Mouse (Mus musculus) CH12.LX (cell line): Measurements from ENCODE around the gene Myom1. TPM values are rescaled to one million over a fixed set of nuclear protein-coding genes. Genes with fewer than 3 reads are reported as not detected.

Experiments
- DNase-seq: peaks from one replicate; pipeline ENCODE4 v3.0.0-alpha.2; 2013; ENCODE audit errors: extremely low read depth
- H3K27ac ChIP-seq: 2 replicates; pipeline ENCODE4 v1.5.1; 2012; ENCODE audit warnings: low read depth, mild to moderate bottlenecking, control low read depth, moderate library complexity; ENCODE audit not compliant: insufficient read depth
- H3K27me3 ChIP-seq: replicated peaks from 2 replicates; pipeline ENCODE3; 2012; ENCODE audit warnings: inconsistent platforms
- H3K36me3 ChIP-seq, 2 experiments: replicated peaks in 1 of 2; 2 replicates each; pipeline versions ENCODE3 to v1.6.1; 2012; ENCODE audit warnings: inconsistent platforms in 1 of 2, low read length in 1 of 2, mild to moderate bottlenecking in 1 of 2, mixed read lengths in 1 of 2, moderate library complexity in 1 of 2; ENCODE audit not compliant: control insufficient read depth in 1 of 2, insufficient read depth in 1 of 2
- H3K4me1 ChIP-seq, 2 experiments: 2 replicates each; pipeline ENCODE4 v1.6.1; 2012; ENCODE audit warnings: inconsistent platforms in 1 of 2, moderate library complexity in 1 of 2; ENCODE audit not compliant: insufficient read depth in 2 of 2, control insufficient read depth in 1 of 2
- H3K4me2 ChIP-seq: 2 replicates; pipeline ENCODE4 v1.6.1; 2012; ENCODE audit warnings: low read depth, mild to moderate bottlenecking, control low read depth; ENCODE audit not compliant: poor library complexity, insufficient read depth, severe bottlenecking
- H3K4me3 ChIP-seq, 3 experiments: fragments of 150-350 bp in 1 of 3; sonication (generic) in 1 of 3; replicated peaks in 1 of 3; 2 replicates each; pipeline versions ENCODE3 to v1.5.1; 2011 to 2012; ENCODE audit warnings: low read depth in 2 of 3, low read length in 2 of 3, mild to moderate bottlenecking in 2 of 3, moderate library complexity in 2 of 3, control low read depth in 1 of 3, improper control_type of control experiment in 1 of 3, inconsistent platforms in 1 of 3, mixed read lengths in 1 of 3; ENCODE audit not compliant: poor library complexity in 1 of 3
- H3K79me2 ChIP-seq: replicated peaks from 2 replicates; pipeline ENCODE4 v1.6.1; 2012; ENCODE audit warnings: mild to moderate bottlenecking, moderate library complexity; ENCODE audit not compliant: control insufficient read depth, poor library complexity, insufficient read depth, severe bottlenecking; ENCODE audit errors: extremely low read depth
- H3K9ac ChIP-seq: 2 replicates; pipeline ENCODE4 v1.6.1; 2012; ENCODE audit warnings: low read depth, mild to moderate bottlenecking, control low read depth, moderate library complexity; ENCODE audit not compliant: insufficient read depth
- H3K9me3 ChIP-seq: replicated peaks from 2 replicates; pipeline ENCODE3; 2012; ENCODE audit warnings: low read length, inconsistent platforms, mixed read lengths
- BHLHE40 ChIP-seq: IDR thresholded peaks from 2 replicates; pipeline ENCODE4 v1.6.1; 2011; ENCODE audit warnings: mild to moderate bottlenecking, low read depth, low read length, improper control_type of control experiment
- CHD2 ChIP-seq: IDR thresholded peaks from 2 replicates; pipeline ENCODE4 v1.6.1; 2011; ENCODE audit warnings: low read length, improper control_type of control experiment
- ELF1 ChIP-seq: IDR thresholded peaks from 2 replicates; pipeline ENCODE4 v1.6.1; 2014; ENCODE audit warnings: low read depth, mild to moderate bottlenecking, inconsistent platforms, low read length, improper control_type of control experiment
- EP300 ChIP-seq: IDR thresholded peaks from 2 replicates; pipeline ENCODE4 v1.6.1; 2011; ENCODE audit warnings: low read length, improper control_type of control experiment
- HCFC1 ChIP-seq: IDR thresholded peaks from 2 replicates; pipeline ENCODE4 v1.6.1; 2012; ENCODE audit warnings: low read depth, mild to moderate bottlenecking, inconsistent platforms, low read length, improper control_type of control experiment
- JUND ChIP-seq: conservative IDR thresholded peaks from 2 replicates; pipeline ENCODE4 v1.6.1; 2011; ENCODE audit warnings: low read depth, low read length, improper control_type of control experiment
- MAX ChIP-seq: IDR thresholded peaks from 2 replicates; pipeline ENCODE4 v1.6.1; 2011; ENCODE audit warnings: low read length, improper control_type of control experiment
- MEF2A ChIP-seq: IDR thresholded peaks from 2 replicates; pipeline ENCODE4 v1.6.1; 2014; ENCODE audit warnings: low read depth, mild to moderate bottlenecking, inconsistent platforms, low read length, improper control_type of control experiment, borderline replicate concordance
- MYC ChIP-seq: IDR thresholded peaks from 2 replicates; pipeline ENCODE4 v1.6.1; 2011; ENCODE audit warnings: low read depth, mild to moderate bottlenecking, improper control_type of control experiment, low read length
- PAX5 ChIP-seq: IDR thresholded peaks from 2 replicates; pipeline ENCODE4 v1.6.1; 2012; ENCODE audit warnings: low read length, inconsistent platforms, mixed read lengths
- POLR2AphosphoS2 ChIP-seq: IDR thresholded peaks from 2 replicates; pipeline ENCODE4 v1.6.1; 2011; ENCODE audit warnings: low read depth, low read length, improper control_type of control experiment
- RAD21 ChIP-seq: IDR thresholded peaks from 2 replicates; pipeline ENCODE4 v1.6.1; 2011; ENCODE audit warnings: low read depth, mild to moderate bottlenecking, low read length, improper control_type of control experiment, moderate library complexity
- SIN3A ChIP-seq: IDR thresholded peaks from 2 replicates; pipeline ENCODE4 v1.6.1; 2012; ENCODE audit warnings: low read length, improper control_type of control experiment, inconsistent platforms
- SMC3 ChIP-seq: IDR thresholded peaks from 2 replicates; pipeline ENCODE4 v1.6.1; 2011; ENCODE audit warnings: low read depth, low read length, improper control_type of control experiment
- UBTF ChIP-seq: IDR thresholded peaks from 2 replicates; pipeline ENCODE4 v1.6.1; 2012; ENCODE audit warnings: low read depth, mild to moderate bottlenecking, inconsistent platforms, low read length, improper control_type of control experiment, moderate library complexity
- ZKSCAN1 ChIP-seq: IDR thresholded peaks from 2 replicates; pipeline ENCODE4 v1.6.1; 2012; ENCODE audit warnings: low read depth, inconsistent platforms, low read length, improper control_type of control experiment, borderline replicate concordance
- dilution Hi-C: fragments of 300-500 bp; cut with MboI; formaldehyde crosslinking; loops from 2 replicates; pipeline ENCODE4 v1.14.3; 2020; ENCODE audit warnings: low sequenced_read_pairs; ENCODE audit not compliant: extremely low pct_unique_long_range_greater_than_20kb, extremely low pct_ligation_motif_present
- in situ Hi-C: fragments of 300-500 bp; cut with MboI; formaldehyde crosslinking; loops from 3 replicates; pipeline ENCODE4 v1.14.3; 2019; ENCODE audit warnings: low sequenced_read_pairs, low pct_ligation_motif_present, low pct_unique_long_range_greater_than_20kb, mixed read lengths
- polyA plus RNA-seq: library from polyadenylated mRNA; unstranded; fragments of >175 nt; gene quantifications from 2 replicates; pipeline ENCODE4 v1.2.1, GENCODE M21; 2012; ENCODE audit warnings: low read depth; ENCODE audit not compliant: insufficient read length
- total RNA-seq, 2 experiments: library from RNA; depleted of rRNA; stranded (reverse); fragments of 300-350 nt in 1 of 2; fragments of >200 nt in 1 of 2; gene quantifications; 2 replicates each; pipeline ENCODE4 v1.2.3; 2012 to 2014

Myom1 gene
- total and polyA plus RNA-seq, 3 experiments: 0.26 to 0.93 (median 0.55) TPM

GRCm38 (mm10) chr17:71105297-71105696 is 102.9 kb downstream of the Myom1 start:
- H3K79me2 ChIP-seq: no peaks in the 10 kb centered on the region
- in situ Hi-C loops: no loop called here
- no peak for DNase-seq
- H3K4me1 ChIP-seq: peaks cover 5 to 8% of the 10 kb centered on the region in 2 experiments; a peak in 3 of 4 replicates
- no peaks in the 10 kb centered on the region for H3K9me3 ChIP-seq
- H3K27ac ChIP-seq: no peak overlapping the region
- no peaks in the 10 kb centered on the region for H3K27me3 ChIP-seq
- no peak overlapping the region for H3K9ac ChIP-seq
- no peak overlapping the region for H3K4me2 ChIP-seq
- no peaks in the 10 kb centered on the region for H3K36me3 ChIP-seq
- no peak overlapping the region for H3K4me3 ChIP-seq
- TF ChIP-seq RAD21 (no peak), UBTF (no peak), SIN3A (no peak), ZKSCAN1 (no peak), ELF1 (no peak), MAX (no peak), CHD2 (no peak), PAX5 (no peak), HCFC1 (no peak), MYC (no peak), BHLHE40 (no peak)
- dilution Hi-C loops: no loop called here

- dilution Hi-C loops: no loop called here
- no peaks in the 10 kb centered on the region for H3K9me3 ChIP-seq
- no peaks in the 10 kb centered on the region for H3K27me3 ChIP-seq
- DNase-seq: no peak
- H3K4me1 ChIP-seq: peaks cover 5 to 8% of the 10 kb centered on the region in 2 experiments; a peak in 3 of 4 replicates
- TF ChIP-seq ELF1 (no peak), POLR2AphosphoS2 (no peak), JUND (no peak), CHD2 (no peak), EP300 (no peak), RAD21 (no peak)
- H3K27ac ChIP-seq: no peak overlapping the region
- H3K9ac ChIP-seq: no peak overlapping the region
- H3K36me3 ChIP-seq: no peaks in the 10 kb centered on the region
- H3K79me2 ChIP-seq: no peaks in the 10 kb centered on the region
- in situ Hi-C loops: no loop called here
- H3K4me3 ChIP-seq: no peak overlapping the region
- no peak overlapping the region for H3K4me2 ChIP-seq
Measured at GRCm38 (mm10) chr17:71106250-71106649, 103.8 kb downstream of the Myom1 start.

GRCm38 (mm10) chr17:71110753-71111265 is 108.4 kb downstream of the Myom1 start:
- no peak for DNase-seq
- Histone ChIP-seq H3K79me2 (no peaks in the 10 kb centered on the region), H3K36me3 (no peaks in the 10 kb centered on the region), H3K27ac (no peak overlapping the region), H3K9me3 (no peaks in the 10 kb centered on the region), H3K4me1 (no peaks in the 10 kb centered on the region), H3K4me2 (no peak overlapping the region), H3K27me3 (no peaks in the 10 kb centered on the region), H3K9ac (no peak overlapping the region), H3K4me3 (no peak overlapping the region)
- in situ Hi-C loops: no loop called here
- dilution Hi-C loops: no loop called here
- TF ChIP-seq RAD21 (no peak), MEF2A (no peak), SMC3 (no peak)
